ENCODE assay signal across 8 mouse cellular contexts in genomic region chr5:139129078-139129477, GRCm38 (mm10). TPM values are rescaled to one million over a fixed set of nuclear protein-coding genes. Genes with fewer than 3 reads are reported as not detected.
A peak's percentile ranks its signal among the peaks of the same experiment; 100 is the strongest.
DNase-seq lines count a peak whose midpoint lies in the region; ATAC-seq and TF ChIP-seq lines count a peak whose summit lies in the region.

No protein-coding gene starts in this region.

- WGBS in lung, adult 2 months = 20% methylated on average over 12 of the region's 12 CpGs
- 6% methylated on average over 12 of the region's 12 CpGs for WGBS in forebrain, embryonic 15.5 days
- 6% methylated on average over 12 of the region's 12 CpGs for WGBS in midbrain, embryonic 10.5 days

- H3K4me1 ChIP-seq in lung, adult 2 months (ENCODE audit: control insufficient read depth, insufficient read depth, low read length) = no peaks in the 10 kb centered on the region
- H3K4me1 ChIP-seq in forebrain, embryonic 15.5 days = peaks cover 21% of the 10 kb centered on the region
- peaks cover 13% of the 10 kb centered on the region for H3K4me1 ChIP-seq in midbrain, embryonic 10.5 days

- peak; percentile 70 for DNase-seq in cerebellum, adult 18-20 months
- no peak for DNase-seq in cerebellum, adult 8-10 months
- DNase-seq in lung, adult 2 months = no peak
- no peak for DNase-seq in lung, postnatal 25 days (ENCODE audit: low spot score)
- DNase-seq in midbrain, embryonic 10.5 days (ENCODE audit: low spot score) = peak; percentile 23
- DNase-seq in yolk sac, embryonic 10.5 days (ENCODE audit: low spot score) = no peak
- DNase-seq in urinary bladder, postnatal 10 days (ENCODE audit: low spot score) = no peak

- H3K4me3 ChIP-seq in lung, adult 2 months (replicated peaks; ENCODE audit: extremely low read depth, low read depth, low read length) = peak overlapping the region; percentile 46
- peak overlapping the region; percentile 64 for H3K4me3 ChIP-seq in forebrain, embryonic 15.5 days
- H3K4me3 ChIP-seq in midbrain, embryonic 10.5 days = peak overlapping the region; percentile 71

- TF ChIP-seq CTCF in lung, adult 2 months (IDR thresholded peaks at IDR 0.05; ENCODE audit: insufficient read depth, low read length) = no peak

- peak; percentile 82 for ATAC-seq in forebrain, embryonic 15.5 days (replicated peaks)

- H3K27me3 ChIP-seq in forebrain, embryonic 15.5 days = 0 out of 2 replicates have a peak, but pooled peaks cover 4% of the 10 kb centered on the region
- peaks cover 42% of the 10 kb centered on the region for H3K27me3 ChIP-seq in midbrain, embryonic 10.5 days (ENCODE audit: low read depth, poor library complexity, severe bottlenecking)

- H3K36me3 ChIP-seq in forebrain, embryonic 15.5 days = peaks cover 5% of the 10 kb centered on the region; the same call in 1 of the 2 replicates
- H3K36me3 ChIP-seq in midbrain, embryonic 10.5 days = no peaks in the 10 kb centered on the region

- peak; percentile 44; the same call in 1 of the 2 replicates for TF ChIP-seq POLR2A in lung, adult 2 months (IDR thresholded peaks at IDR 0.05; ENCODE audit: borderline replicate concordance, extremely low read depth, low read depth, low read length)

- peak overlapping the region; percentile 82 for H3K4me2 ChIP-seq in forebrain, embryonic 15.5 days (replicated peaks)

- peak overlapping the region; percentile 66 for H3K9ac ChIP-seq in forebrain, embryonic 15.5 days (replicated peaks)

- H3K27ac ChIP-seq in forebrain, embryonic 15.5 days (replicated peaks) = peak overlapping the region; percentile 75
- peak overlapping the region; percentile 79 for H3K27ac ChIP-seq in midbrain, embryonic 10.5 days (replicated peaks)

- no peaks in the 10 kb centered on the region for H3K9me3 ChIP-seq in forebrain, embryonic 15.5 days
- no peaks in the 10 kb centered on the region for H3K9me3 ChIP-seq in midbrain, embryonic 10.5 days (replicated peaks)

RNA-seq across cellular contexts. Expression of gene Prkar1b, which starts 20.7 kb away (rescaled TPM):
- 18.8 and 19.5 TPM in 2 replicates for polyA plus RNA-seq in lung, adult 2 months (2012; rRNA removed)
- 171 and 193 TPM in 2 replicates for polyA plus RNA-seq in forebrain, embryonic 15.5 days (2015; fragmentation: Nextera tagmentation; extraction: Ambion mirVana)
- 9.4 and 21.6 TPM in 2 replicates for polyA plus RNA-seq in midbrain, embryonic 10.5 days (2016; fragmentation: Nextera tagmentation; extraction: Ambion mirVana)

RNA-seq across cellular contexts. Expression of gene Dnaaf5, which starts 20.9 kb away (rescaled TPM):
- 24.5 and 25.6 TPM in 2 replicates for polyA plus RNA-seq in lung, adult 2 months (2012; rRNA removed)
- 3.2 and 3.9 TPM in 2 replicates for polyA plus RNA-seq in forebrain, embryonic 15.5 days (2015; fragmentation: Nextera tagmentation; extraction: Ambion mirVana)
- 6.7 and 7.7 TPM in 2 replicates for polyA plus RNA-seq in midbrain, embryonic 10.5 days (2016; fragmentation: Nextera tagmentation; extraction: Ambion mirVana)

Comparison
In these comparisons a context has a peak if more than half of its experiments do, and no peak if none do; other contexts are left out.
1. DNase-seq: peak in cerebellum, adult 18-20 months (2 of 2) and midbrain, embryonic 10.5 days (single experiment); none in cerebellum, adult 8-10 months (single experiment), lung, adult 2 months (single experiment), lung, postnatal 25 days (single experiment), yolk sac, embryonic 10.5 days (single experiment) and urinary bladder, postnatal 10 days (single experiment).
2. Peak in every context shown above with its lines, with median percentiles within 50 percentile points of each other: H3K4me3 ChIP-seq.